Mouse (Mus musculus) lung, postnatal 25 days (tissue): ENCODE data around the gene Lurap1.
A peak's percentile ranks its signal among the peaks of the same experiment; 100 is the strongest.

Experiments
- DNase-seq: peaks from one replicate; pipeline ENCODE4 v3.0.0; 2022; ENCODE audit warnings: low spot score

Lurap1 gene

GRCm38 (mm10) chr4:116160769-116161168, 9.6 kb upstream of the Lurap1 start:
- DNase-seq: no peak

- DNase-seq: peak; percentile 37
These were observed 8.8 kb upstream of the Lurap1 start for GRCm38 (mm10) chr4:116159912-116160311.

GRCm38 (mm10) chr4:116157882-116158281, 6.7 kb upstream of the Lurap1 start:
- no peak for DNase-seq

- no peak for DNase-seq
These were observed 1.6 kb upstream of the Lurap1 start for GRCm38 (mm10) chr4:116152702-116153101.

GRCm38 (mm10) chr4:116150862-116151221, 296 bp downstream of the Lurap1 start:
- DNase-seq: no peak

GRCm38 (mm10) chr4:116150156-116150861, 829 bp downstream of the Lurap1 start:
- DNase-seq: peak; percentile 56

- no peak for DNase-seq
These were observed 1.4 kb downstream of the Lurap1 start for GRCm38 (mm10) chr4:116149812-116150155.

GRCm38 (mm10) chr4:116143891-116144717, 7.0 kb downstream of the Lurap1 start:
- DNase-seq: no peak

GRCm38 (mm10) chr4:116143317-116143811, 7.8 kb downstream of the Lurap1 start:
- no peak for DNase-seq

- DNase-seq: no peak
These were observed 8.9 kb downstream of the Lurap1 start for GRCm38 (mm10) chr4:116142269-116142668.

GRCm38 (mm10) chr4:116141736-116142135, 9.4 kb downstream of the Lurap1 start:
- DNase-seq: no peak

GRCm38 (mm10) chr4:116140801-116141574, 10.2 kb downstream of the Lurap1 start:
- no peak for DNase-seq

GRCm38 (mm10) chr4:116137421-116137996, 13.6 kb downstream of the Lurap1 start:
- DNase-seq: no peak

- peak; percentile 41 for DNase-seq
These were observed 16.1 kb downstream of the Lurap1 start for GRCm38 (mm10) chr4:116134990-116135389.

- DNase-seq: no peak
These were observed 18.0 kb downstream of the Lurap1 start for GRCm38 (mm10) chr4:116133126-116133525.

GRCm38 (mm10) chr4:116127956-116128355, 23.2 kb downstream of the Lurap1 start:
- no peak for DNase-seq

GRCm38 (mm10) chr4:116125803-116126386, 25.2 kb downstream of the Lurap1 start:
- no peak for DNase-seq

- DNase-seq: peak; percentile 89
These were observed 27.3 kb downstream of the Lurap1 start, which contains the start of the genes Rad54l and Pomgnt1 for GRCm38 (mm10) chr4:116123602-116124519. TSS of gene Rad54l (minus strand) at chr4:116123690. TSS of gene Pomgnt1 (plus strand) at chr4:116123840.

- no peak for DNase-seq
These were observed 28.4 kb downstream of the Lurap1 start for GRCm38 (mm10) chr4:116122762-116123161.

GRCm38 (mm10) chr4:116111486-116111885, 39.7 kb downstream of the Lurap1 start:
- no peak for DNase-seq
